Mouse (Mus musculus) CH12.LX (cell line): Measurements from ENCODE around the gene Jph3.

Experiments used
- CTCF ChIP-seq, 2 experiments: IDR thresholded peaks in 1 of 2; conservative IDR thresholded peaks in 1 of 2; 2 replicates each; pipeline ENCODE4 v1.5.1; 2011 to 2012; ENCODE audit warnings: low read depth in 2 of 2, low read length in 2 of 2, improper control_type of control experiment in 1 of 2, inconsistent platforms in 1 of 2, mild to moderate bottlenecking in 1 of 2, moderate library complexity in 1 of 2
- EP300 ChIP-seq: IDR thresholded peaks from 2 replicates; pipeline ENCODE4 v1.6.1; 2011; ENCODE audit warnings: low read length, improper control_type of control experiment
- POLR2A ChIP-seq: IDR thresholded peaks from 2 replicates; pipeline ENCODE4 v1.6.1; 2011; ENCODE audit warnings: low read depth, mild to moderate bottlenecking, improper control_type of control experiment, low read length
- ZC3H11A ChIP-seq: IDR thresholded peaks from 2 replicates; pipeline ENCODE4 v1.6.1; 2012; ENCODE audit warnings: low read depth, mild to moderate bottlenecking, inconsistent platforms, low read length, improper control_type of control experiment
- ZKSCAN1 ChIP-seq: IDR thresholded peaks from 2 replicates; pipeline ENCODE4 v1.6.1; 2012; ENCODE audit warnings: low read depth, inconsistent platforms, low read length, improper control_type of control experiment, borderline replicate concordance

DNA sequence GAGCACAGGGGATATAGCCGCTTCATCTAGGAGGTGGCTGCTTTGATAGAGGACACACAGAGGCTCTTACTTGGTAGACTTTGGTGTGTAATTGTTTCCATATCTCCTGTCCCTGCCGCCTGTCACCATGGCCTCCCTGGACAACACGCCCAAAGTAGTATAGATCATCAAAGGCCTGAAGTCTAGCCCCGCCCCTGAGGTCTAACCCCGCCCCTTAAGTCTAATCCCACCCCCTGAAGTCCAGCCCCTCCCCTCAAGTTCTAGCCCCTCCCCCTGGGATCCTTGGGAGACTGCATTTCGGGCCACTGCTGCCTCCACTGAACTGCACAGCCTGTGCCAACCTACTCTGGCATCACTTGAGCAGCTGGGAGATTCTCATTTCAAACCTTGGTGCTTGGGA, 10.5 kb upstream of the Jph3 start:
- TF ChIP-seq POLR2A (no peak), CTCF (conservative IDR thresholded peaks at IDR 0.05 in 1 of 2, IDR thresholded peaks at IDR 0.05 in 1 of 2; ENCODE audit: low read depth in 2 of 2, low read length in 2 of 2) (no peak), ZC3H11A (no peak), ZKSCAN1 (no peak), EP300 (no peak)
